Mouse (Mus musculus): ENCODE results near the gene Srsf1.

The Srsf1 gene

DNA sequence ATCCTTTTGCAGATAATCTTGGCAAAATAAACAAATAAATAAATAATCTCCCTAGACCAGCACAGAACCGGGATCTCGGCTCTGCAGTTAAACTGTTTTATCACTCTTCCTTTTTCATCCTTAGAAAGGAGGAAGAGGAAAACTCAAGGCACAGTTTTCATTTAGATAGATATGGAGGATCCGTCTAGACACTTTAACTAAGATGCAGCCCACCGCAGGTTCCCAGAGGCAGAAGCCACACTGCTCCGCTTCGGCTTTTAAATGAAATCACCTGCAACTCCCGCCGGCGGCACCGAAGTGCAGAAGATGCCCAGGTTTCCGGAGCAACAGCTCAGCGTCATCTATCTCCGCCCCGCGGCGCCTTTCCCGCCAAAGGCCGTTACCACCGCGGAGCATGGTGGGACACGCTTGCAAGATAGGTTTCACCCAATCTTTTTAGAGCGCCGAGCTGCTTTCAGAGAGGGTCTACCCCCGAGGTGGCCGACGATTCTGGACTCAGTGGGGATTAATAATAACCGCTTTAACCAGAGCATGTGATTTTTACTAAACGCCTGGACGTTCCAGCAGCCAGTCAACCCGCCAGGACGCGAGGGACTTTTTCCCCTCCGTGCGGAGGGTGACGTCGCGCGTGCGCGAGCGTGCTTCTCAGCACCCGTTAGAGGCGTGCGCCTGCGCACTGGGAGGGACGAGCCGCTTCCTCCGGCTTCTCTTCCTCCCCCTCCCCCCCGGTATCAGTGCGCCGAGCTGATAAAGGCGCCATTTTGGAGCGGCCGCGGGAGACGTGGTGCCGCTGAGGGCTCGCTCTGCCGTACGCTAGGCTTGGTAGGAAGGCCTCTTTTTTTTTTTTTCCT is at the start of gene Srsf1:
Srsf1 (plus strand) TSS at position 430 of the 851 bp plus-strand sequence.
- DNase-seq, result peak; percentile 97

GRCm38 (mm10) chr11:87999751-88000150 is 47.4 kb upstream of the Srsf1 start:
- DNase-seq, result no peak

DNA sequence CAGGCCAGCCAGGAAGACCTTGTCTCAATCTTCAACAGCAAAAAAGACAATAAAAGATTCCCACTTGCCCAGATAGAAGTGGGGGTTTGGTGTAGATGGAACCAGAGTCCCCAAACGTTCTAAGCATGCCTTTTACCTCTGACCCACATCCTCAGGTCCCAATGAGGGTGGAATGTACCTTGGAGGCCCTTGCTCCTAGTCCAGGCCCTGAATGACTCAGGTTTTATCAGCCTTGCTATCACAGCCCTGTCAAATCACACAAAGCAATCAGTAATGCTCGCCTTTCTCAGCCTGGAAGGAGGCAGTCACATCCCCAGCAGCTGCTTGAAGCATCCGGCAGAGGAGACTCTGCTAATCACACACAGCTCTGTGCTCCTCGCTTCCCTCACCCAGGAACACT is 44.4 kb upstream of the Srsf1 start:
- DNase-seq, result no peak

GRCm38 (mm10) chr11:88004123-88004522 is 43.0 kb upstream of the Srsf1 start:
- DNase-seq, result no peak

- DNase-seq, result no peak
Measured at GRCm38 (mm10) chr11:88008641-88009040, 38.5 kb upstream of the Srsf1 start.

GRCm38 (mm10) chr11:88009542-88010190 is 37.5 kb upstream of the Srsf1 start:
- no peak for DNase-seq

DNA sequence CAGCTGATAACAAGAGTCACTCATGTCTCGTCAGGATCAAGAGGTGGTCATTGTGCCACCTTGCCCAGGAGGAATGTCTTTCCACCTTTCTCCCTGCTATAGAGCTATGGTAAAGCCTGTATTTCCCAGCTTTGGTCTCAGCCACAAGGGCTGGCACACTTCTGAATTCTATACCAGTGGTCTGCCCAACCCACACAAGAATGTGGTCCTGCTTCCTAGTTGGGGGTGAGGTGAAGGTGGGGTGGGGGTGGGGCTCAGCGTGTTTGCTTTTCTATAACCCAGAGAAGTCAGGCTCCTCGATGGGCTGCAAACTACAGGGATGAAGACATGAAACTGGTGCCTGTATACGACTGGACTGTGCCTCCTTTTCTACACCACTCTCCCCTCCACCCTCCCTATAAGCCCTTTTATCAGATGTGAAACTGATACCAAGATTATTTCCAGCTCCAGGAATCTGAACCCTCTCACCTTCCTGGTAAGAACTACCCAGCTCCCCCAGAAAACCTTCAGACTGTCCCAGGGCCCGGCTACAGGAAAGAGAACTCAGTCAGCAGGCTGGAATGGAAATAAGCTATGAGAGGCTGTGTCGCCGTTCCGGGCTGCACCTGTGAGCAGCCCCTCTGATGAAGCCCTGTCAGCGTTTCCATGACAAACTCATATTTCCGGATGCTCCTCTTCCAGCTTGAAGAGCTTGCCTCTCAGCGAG is 35.8 kb upstream of the Srsf1 start:
- DNase-seq, result no peak

- no peak for DNase-seq
Measured at GRCm38 (mm10) chr11:88011914-88012419, 35.2 kb upstream of the Srsf1 start.

DNA sequence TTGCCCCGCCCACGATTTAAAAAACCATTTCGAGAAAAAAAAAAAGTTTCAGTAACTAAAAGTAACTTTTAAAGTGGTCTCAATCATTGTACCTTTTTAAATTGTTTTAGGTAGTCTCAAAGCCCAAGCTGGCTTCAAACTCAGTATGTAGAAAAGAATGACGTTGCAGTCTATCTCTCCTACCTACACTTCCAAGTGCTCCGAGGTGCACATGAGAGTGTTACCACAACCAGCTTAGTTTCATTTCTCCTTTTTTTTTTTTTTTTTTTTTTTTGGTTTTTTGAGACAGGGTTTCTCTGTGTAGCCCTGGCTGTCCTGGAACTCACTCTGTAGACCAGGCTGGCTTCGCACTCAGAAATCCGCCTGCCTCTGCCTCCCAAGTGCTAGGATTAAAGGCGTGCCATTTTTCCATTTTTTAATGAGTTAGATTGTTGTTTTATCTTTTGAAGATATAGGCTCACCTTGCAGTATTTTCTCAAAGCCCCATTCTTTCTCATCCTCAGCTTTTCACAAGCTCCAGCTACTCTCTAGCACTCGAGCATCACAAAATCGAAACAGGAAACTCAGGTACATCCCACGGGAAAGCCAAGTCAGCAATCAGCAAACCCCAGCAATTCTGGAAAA is 34.4 kb upstream of the Srsf1 start:
- DNase-seq, result no peak

GRCm38 (mm10) chr11:88013632-88014031 is 33.5 kb upstream of the Srsf1 start:
- DNase-seq, result no peak

DNA sequence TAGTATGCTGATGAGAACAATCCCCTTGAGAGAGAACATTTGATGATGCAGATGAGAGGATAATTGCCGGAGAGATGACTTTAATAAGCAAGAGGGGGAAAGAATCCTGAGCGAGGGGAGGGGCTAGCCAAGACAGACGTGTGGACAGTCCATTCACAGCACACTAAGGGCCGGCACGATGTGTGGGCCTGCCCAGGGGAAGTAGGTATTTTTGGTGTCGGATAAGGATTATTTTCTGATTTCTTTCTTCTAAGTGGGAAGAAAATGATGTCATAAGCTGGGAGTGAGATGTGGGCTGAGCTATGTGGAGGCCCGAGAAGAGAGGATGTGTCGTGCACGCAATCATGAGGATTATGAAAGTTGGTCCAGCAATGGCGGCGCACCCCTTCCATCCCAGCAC is 32.0 kb upstream of the Srsf1 start:
- no peak for DNase-seq

- DNase-seq, result no peak
Measured at GRCm38 (mm10) chr11:88015795-88016194, 31.4 kb upstream of the Srsf1 start.

DNA sequence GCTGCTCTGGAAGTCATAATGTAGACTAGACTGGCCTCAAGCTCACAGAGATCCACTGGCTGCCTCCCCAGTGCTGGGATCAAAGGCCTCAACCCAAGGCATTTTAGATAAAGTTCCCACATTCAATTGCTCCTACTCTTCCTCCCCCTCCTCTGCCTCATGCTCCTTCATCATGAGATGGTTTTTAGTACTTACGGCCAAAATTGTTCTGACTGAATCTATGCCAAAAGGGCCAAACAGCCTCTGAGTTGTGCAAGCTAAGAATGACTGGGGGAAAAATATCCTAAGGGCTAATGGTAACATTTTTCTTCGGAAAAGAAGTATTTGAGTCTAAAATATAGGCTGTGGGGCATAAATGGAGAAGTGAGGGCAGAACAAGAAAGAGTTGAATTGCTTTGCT is 23.2 kb upstream of the Srsf1 start:
- DNase-seq, result no peak

DNA sequence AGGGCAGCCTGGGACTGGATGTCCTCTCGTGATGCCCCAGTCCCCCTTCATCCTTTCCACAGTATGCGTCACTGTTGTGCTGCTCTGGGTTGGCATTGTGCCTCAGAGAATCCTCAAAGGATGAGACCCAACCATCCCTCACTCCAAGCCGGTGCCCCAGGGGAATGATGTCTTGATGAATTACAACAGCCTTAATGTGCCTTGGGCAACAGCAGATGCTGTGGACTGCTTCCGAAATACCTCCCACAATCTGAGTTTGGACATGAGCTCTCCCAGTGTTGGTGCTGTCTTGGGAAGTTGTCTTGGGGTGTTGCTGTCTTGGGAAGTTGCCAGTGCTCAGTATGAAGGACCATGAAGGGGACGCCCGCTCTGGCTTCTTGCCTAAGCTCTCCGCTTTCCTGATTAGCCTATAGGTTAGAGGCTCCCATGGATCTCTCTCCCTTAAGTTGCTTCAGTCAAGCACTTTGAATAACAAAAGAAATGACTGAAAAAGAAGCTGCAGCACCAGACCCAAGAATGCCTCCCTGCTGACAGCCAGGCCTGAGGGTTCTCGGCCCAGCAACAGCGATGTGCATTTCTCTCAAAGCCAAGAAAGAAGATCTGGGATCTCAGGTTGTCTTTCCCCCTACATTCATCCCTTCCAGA is 19.7 kb upstream of the Srsf1 start:
- no peak for DNase-seq

DNA sequence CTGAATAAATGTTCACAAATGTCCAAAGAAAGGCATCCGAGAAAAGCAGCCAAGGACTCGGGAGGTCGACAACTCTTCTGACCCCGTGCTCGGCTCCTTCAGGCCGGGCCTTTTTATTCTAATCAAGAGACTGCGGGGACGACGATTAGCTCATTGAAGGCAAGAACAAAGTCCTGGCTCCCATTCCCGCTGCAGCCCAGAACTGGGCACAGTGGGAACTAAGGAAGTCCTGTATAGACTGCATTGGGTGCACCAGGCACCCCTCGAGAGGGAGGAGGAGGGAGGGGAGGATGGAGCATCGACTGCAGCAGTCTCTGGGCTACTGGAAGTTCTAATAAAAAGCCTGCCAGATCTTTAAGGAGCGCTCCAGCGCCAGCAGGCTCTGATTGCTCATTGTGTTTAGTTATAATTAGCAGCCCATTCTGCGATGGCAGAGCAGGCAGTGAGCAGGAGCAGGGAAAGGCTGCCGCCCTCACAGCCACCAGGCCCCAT is 18.9 kb upstream of the Srsf1 start:
- DNase-seq, result no peak

GRCm38 (mm10) chr11:88030219-88030618 is 17.0 kb upstream of the Srsf1 start:
- peak; percentile 20 to 40 for DNase-seq

DNA sequence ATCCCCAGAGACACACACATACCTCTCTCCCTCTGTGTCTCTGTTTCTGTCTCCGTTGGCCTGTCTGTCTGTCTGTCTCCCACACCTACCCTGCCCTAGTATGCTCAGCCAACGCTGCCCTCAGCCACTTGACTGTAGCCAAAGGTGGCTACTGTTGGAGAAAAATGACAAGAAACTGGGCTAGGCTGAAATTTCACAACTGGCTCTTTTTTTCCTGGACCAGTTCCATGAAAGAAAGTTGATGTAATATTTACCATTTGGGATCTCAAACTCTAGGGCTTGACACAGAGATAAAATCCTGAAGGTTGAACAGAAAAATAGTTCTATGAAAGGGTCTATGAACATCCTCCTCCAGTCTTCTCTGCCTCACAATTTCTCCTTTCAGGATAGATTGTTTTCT is 16.3 kb upstream of the Srsf1 start:
- no peak for DNase-seq

DNA sequence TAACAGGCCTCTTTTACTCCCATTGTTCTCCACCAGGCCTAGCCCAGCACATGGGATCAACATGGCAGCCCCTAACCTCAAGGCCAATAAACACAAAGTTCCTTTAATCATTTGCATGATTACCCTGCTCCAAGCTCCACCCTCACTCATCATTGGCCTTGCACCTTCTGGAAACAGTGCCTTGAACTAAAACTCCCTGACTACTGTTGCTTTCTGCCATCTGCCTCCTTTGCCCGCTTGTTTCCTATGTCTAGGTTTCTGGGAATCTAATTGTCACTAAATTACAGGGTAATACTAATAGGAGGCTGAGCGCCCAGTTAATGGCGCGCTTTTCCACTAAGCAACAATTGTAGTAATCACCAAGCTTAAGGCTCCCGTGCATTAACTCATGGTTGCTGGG is 15.4 kb upstream of the Srsf1 start:
- no peak for DNase-seq

GRCm38 (mm10) chr11:88035970-88036369 is 11.2 kb upstream of the Srsf1 start:
- no peak for DNase-seq

DNA sequence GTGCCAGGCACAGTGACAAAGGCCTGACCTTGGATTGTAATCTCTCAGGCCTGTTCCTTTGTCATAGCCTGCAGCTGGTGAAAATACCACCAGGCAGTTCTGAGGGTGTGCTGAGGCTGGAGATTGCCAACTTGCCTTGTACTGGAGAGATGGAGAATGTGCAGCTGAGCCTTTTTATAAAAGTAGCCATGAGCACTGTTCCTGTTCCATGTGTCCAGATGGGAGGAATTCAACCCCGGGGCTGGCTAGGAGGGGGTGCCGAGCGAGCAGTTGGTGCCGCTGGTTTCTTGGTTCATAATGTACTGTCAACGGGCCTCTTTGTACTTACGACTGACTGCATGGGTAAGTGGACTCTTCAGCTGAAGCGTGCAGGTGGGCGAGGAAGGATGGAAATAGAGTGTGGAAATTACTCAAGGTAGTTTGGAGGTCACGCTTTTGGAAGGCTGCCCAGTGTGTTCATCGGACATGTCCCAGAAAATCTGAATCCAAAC is 10.4 kb upstream of the Srsf1 start:
- DNase-seq, result no peak

DNA sequence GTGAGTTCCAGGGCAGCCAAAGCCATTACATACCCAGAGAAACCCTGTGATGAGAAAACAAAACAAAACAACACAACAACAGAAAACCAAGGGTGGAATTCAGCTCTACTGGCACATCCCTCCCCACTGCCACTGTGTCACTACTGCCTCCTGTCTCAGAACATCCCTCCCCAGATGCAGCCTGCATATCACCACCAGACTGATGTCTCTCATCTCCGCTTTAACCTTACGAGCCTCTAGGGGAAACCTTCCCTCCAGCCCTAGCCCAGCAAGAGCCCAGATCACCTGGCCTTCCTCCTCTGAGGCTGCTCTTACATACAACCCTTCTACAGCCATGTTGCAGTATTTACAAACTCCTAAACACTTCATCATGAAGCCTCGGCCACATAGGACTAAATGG is 9.8 kb upstream of the Srsf1 start:
- DNase-seq, result no peak

DNA sequence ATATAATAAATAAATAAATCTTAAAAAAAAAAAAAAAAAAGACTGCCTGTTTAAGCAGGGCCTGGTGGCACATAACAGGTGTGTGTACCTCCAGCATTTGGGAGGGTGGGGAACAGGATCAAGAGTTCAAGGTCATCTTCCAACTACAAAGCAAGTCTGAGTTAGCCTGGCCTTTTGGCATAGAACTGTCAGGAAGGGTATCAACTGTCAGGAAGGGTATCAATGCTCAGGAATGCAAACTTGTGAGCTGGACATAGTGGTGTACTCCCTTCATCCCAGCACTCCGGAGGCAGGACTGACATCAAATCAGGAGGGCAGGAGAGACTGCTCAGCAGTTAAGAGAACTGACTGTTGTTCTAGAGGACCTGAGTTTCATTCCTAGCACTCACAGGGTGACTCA is 8.1 kb upstream of the Srsf1 start:
- DNase-seq, result no peak
